Mouse (Mus musculus) megakaryocyte, embryonic 14.5 days (primary cell): ENCODE measurements around the gene Styx.

Experiments
- FLI1 ChIP-seq: IDR thresholded peaks from 2 replicates; pipeline ENCODE4 v1.6.1; 2012; ENCODE audit warnings: low read length, inconsistent platforms, mixed read lengths
- GATA1 ChIP-seq: IDR thresholded peaks from 3 replicates; pipeline ENCODE4 v1.6.1; 2012; ENCODE audit warnings: mixed read lengths, low read length, inconsistent platforms, borderline replicate concordance

GRCm38 (mm10) chr14:45423220-45423619 is 72.3 kb downstream of the Styx start:
- no peak for TF ChIP-seq GATA1
- no peak for TF ChIP-seq FLI1
